8 mouse cellular contexts compared by ENCODE assay signal in the genomic region with DNA sequence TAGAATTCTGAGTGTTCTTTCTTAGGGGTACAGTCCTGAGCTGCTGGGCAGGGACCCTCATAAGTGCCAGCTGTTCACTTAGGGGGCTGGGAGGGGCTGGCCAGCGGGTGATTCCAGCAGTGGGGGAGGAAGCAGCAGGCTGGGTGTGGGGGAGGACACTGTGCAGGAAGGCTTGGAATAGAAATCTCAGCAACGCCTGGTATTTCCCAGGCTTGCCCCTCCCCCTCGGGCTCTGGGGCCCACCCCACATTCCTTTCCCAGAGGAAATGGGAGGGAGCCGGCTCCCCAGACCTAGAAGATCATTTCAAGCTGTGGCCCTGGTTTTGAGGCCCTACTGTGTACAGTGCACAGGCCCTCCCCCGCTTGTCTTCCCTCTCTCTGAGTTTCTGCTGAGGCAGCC. TPM values are rescaled to one million over a fixed set of nuclear protein-coding genes. Genes with fewer than 3 reads are reported as not detected.
DNase-seq lines count a peak whose midpoint lies in the region; ATAC-seq and TF ChIP-seq lines count a peak whose summit lies in the region.

No protein-coding gene starts in this region.

- no peak for TF ChIP-seq CTCF in ES-Bruce4 (IDR thresholded peaks at IDR 0.05; ENCODE audit: low read depth, low read length)

- H3K4me1 ChIP-seq in ES-Bruce4 (ENCODE audit: control insufficient read depth, insufficient read depth, low read length), result peaks cover 29% of the 10 kb centered on the region
- peaks cover 75% of the 10 kb centered on the region for H3K4me1 ChIP-seq in intestine, embryonic 15.5 days (replicated peaks)
- peaks cover 99% of the 10 kb centered on the region for H3K4me1 ChIP-seq in liver, embryonic 15.5 days (replicated peaks)
- H3K4me1 ChIP-seq in stomach, embryonic 15.5 days, result peaks cover 73% of the 10 kb centered on the region

- 9% methylated on average over 5 of the region's 5 CpGs for WGBS in intestine, embryonic 15.5 days
- 40% methylated on average over 5 of the region's 5 CpGs for WGBS in liver, embryonic 15.5 days (ENCODE audit: insufficient replicate concordance)
- 12% methylated on average over 5 of the region's 5 CpGs for WGBS in stomach, embryonic 15.5 days

- H3K4me3 ChIP-seq in ES-Bruce4 (ENCODE audit: low read depth, low read length), result no peak overlapping the region
- no peak overlapping the region for H3K4me3 ChIP-seq in intestine, embryonic 15.5 days (replicated peaks)
- H3K4me3 ChIP-seq in liver, embryonic 15.5 days (replicated peaks), result no peak overlapping the region
- no peak overlapping the region for H3K4me3 ChIP-seq in stomach, embryonic 15.5 days (replicated peaks)

- TF ChIP-seq EP300 in ES-Bruce4 (IDR thresholded peaks at IDR 0.05; ENCODE audit: insufficient read depth, low read depth, low read length), result peak; percentile 81

- no peak overlapping the region; the same call in 1 of the 2 replicates for H3K4me2 ChIP-seq in intestine, embryonic 15.5 days (replicated peaks)
- no peak overlapping the region for H3K4me2 ChIP-seq in liver, embryonic 15.5 days
- H3K4me2 ChIP-seq in stomach, embryonic 15.5 days, result 0 out of 2 replicates have a peak overlapping the region, but pooled peaks have one; percentile 14

- TF ChIP-seq POLR2A in ES-Bruce4 (IDR thresholded peaks at IDR 0.05; ENCODE audit: insufficient read depth, low read length), result no peak

- H3K9ac ChIP-seq in ES-Bruce4 (ENCODE audit: low read depth, poor library complexity, severe bottlenecking), result no peak overlapping the region
- no peak overlapping the region for H3K9ac ChIP-seq in intestine, embryonic 15.5 days
- no peak overlapping the region for H3K9ac ChIP-seq in liver, embryonic 15.5 days
- no peak overlapping the region for H3K9ac ChIP-seq in stomach, embryonic 15.5 days

- H3K27ac ChIP-seq in ES-Bruce4 (ENCODE audit: insufficient read depth, low read length), result peak overlapping the region; percentile 66
- peak overlapping the region; percentile 87 for H3K27ac ChIP-seq in intestine, embryonic 15.5 days
- peak overlapping the region; percentile 98 for H3K27ac ChIP-seq in liver, embryonic 15.5 days (replicated peaks)
- peak overlapping the region; percentile 90 for H3K27ac ChIP-seq in stomach, embryonic 15.5 days

- H3K36me3 ChIP-seq in ES-Bruce4 (ENCODE audit: control insufficient read depth, insufficient read depth, low read length, poor library complexity, severe bottlenecking), result no peaks in the 10 kb centered on the region
- H3K36me3 ChIP-seq in intestine, embryonic 15.5 days, result no peaks in the 10 kb centered on the region
- H3K36me3 ChIP-seq in liver, embryonic 15.5 days (replicated peaks), result no peaks in the 10 kb centered on the region
- H3K36me3 ChIP-seq in stomach, embryonic 15.5 days, result no peaks in the 10 kb centered on the region

- DNase-seq in adipocyte (ENCODE audit: low spot score), result peak; percentile 59
- peak; percentile 61 for DNase-seq in gastrocnemius, postnatal 10 days
- DNase-seq in cerebellum, adult 18-20 months, result no peak

- H3K9me3 ChIP-seq in ES-Bruce4 (replicated peaks; ENCODE audit: control insufficient read depth, insufficient read depth, low read length, poor library complexity, severe bottlenecking), result no peaks in the 10 kb centered on the region
- H3K9me3 ChIP-seq in intestine, embryonic 15.5 days, result no peaks in the 10 kb centered on the region
- no peaks in the 10 kb centered on the region for H3K9me3 ChIP-seq in liver, embryonic 15.5 days (replicated peaks)
- no peaks in the 10 kb centered on the region for H3K9me3 ChIP-seq in stomach, embryonic 15.5 days

- peak; percentile 26 for ATAC-seq in intestine, embryonic 15.5 days
- no peak for ATAC-seq in liver, embryonic 15.5 days (ENCODE audit: insufficient read depth)
- ATAC-seq in stomach, embryonic 15.5 days (ENCODE audit: insufficient read depth, low FRiP score, low read depth), result no peak
- no peak for ATAC-seq in CD4-positive, CD25-positive, alpha-beta regulatory T cell, adult 4 months

- no peaks in the 10 kb centered on the region for H3K27me3 ChIP-seq in ES-Bruce4 (ENCODE audit: control insufficient read depth, insufficient read depth, low read length, poor library complexity, severe bottlenecking)
- H3K27me3 ChIP-seq in intestine, embryonic 15.5 days (replicated peaks), result 0 out of 2 replicates have a peak, but pooled peaks cover 6% of the 10 kb centered on the region
- H3K27me3 ChIP-seq in liver, embryonic 15.5 days, result no peaks in the 10 kb centered on the region
- H3K27me3 ChIP-seq in stomach, embryonic 15.5 days (replicated peaks), result no peaks in the 10 kb centered on the region

RNA-seq across cellular contexts. Expression of a gene that starts 22.4 kb away (rescaled TPM):
- 30.3 and 32.5 TPM in 2 replicates for polyA plus RNA-seq in ES-Bruce4 (2011; ENCODE audit: insufficient read depth, insufficient read length, low read depth, missing spikeins)
- 10 to 100 TPM; 13.5 to 18.9 TPM for total RNA-seq in gastrocnemius, postnatal 10 days (2021)
- 4.2 and 4.6 TPM in 2 replicates for polyA plus RNA-seq in intestine, embryonic 15.5 days (2015; fragmentation: Nextera tagmentation; extraction: Ambion mirVana)
- polyA plus RNA-seq in liver, embryonic 15.5 days (2015; fragmentation: Nextera tagmentation; extraction: Ambion mirVana), result 6.6 and 9.4 TPM in 2 replicates
- 6.1 and 6.2 TPM in 2 replicates for polyA plus RNA-seq in stomach, embryonic 15.5 days (2015; fragmentation: Nextera tagmentation; extraction: Ambion mirVana)
- not detected for polyA plus RNA-seq in CD4-positive, CD25-positive, alpha-beta regulatory T cell, adult 4 months (2017; shearing (Covaris generic))

Comparison
In these comparisons a context has a peak if more than half of its experiments do, and no peak if none do; other contexts are left out.
1. DNase-seq: peak in adipocyte (single experiment) and gastrocnemius, postnatal 10 days (single experiment); none in cerebellum, adult 18-20 months (0 of 2).
2. Peak in every context shown above with its lines, with median percentiles within 50 percentile points of each other: H3K27ac ChIP-seq.